Mouse (Mus musculus): ENCODE data around the gene Hspa1b.

GRCm38 (mm10) chr17:34943128-34943815 is 15.8 kb downstream of the Hspa1b start:
- TF ChIP-seq POLR2A (IDR thresholded peaks at IDR 0.05; ENCODE audit: low read depth, low read length) = no peak
- TF ChIP-seq CTCF (IDR thresholded peaks at IDR 0.05; ENCODE audit: borderline replicate concordance, insufficient read depth, low read length) = no peak

Data from embryonic fibroblast, embryonic 13.5 days (primary cell).